Mouse (Mus musculus) CH12.LX (cell line): ENCODE data around the gene Setd5.
A peak's percentile ranks its signal among the peaks of the same experiment; 100 is the strongest.

Experiments
- CTCF ChIP-seq, 2 experiments: IDR thresholded peaks in 1 of 2; conservative IDR thresholded peaks in 1 of 2; 2 replicates each; pipeline ENCODE4 v1.5.1; 2011 to 2012; ENCODE audit warnings: low read depth in 2 of 2, low read length in 2 of 2, improper control_type of control experiment in 1 of 2, inconsistent platforms in 1 of 2, mild to moderate bottlenecking in 1 of 2, moderate library complexity in 1 of 2
- KAT2A ChIP-seq: IDR thresholded peaks from 2 replicates; pipeline ENCODE4 v1.6.1; 2012; ENCODE audit warnings: low read length, improper control_type of control experiment, inconsistent platforms; ENCODE audit not compliant: insufficient replicate concordance
- NELFE ChIP-seq: IDR thresholded peaks from 2 replicates; pipeline ENCODE4 v1.6.1; 2011; ENCODE audit warnings: low read depth, low read length, improper control_type of control experiment
- PAX5 ChIP-seq: IDR thresholded peaks from 2 replicates; pipeline ENCODE4 v1.6.1; 2012; ENCODE audit warnings: low read length, inconsistent platforms, mixed read lengths
- POLR2A ChIP-seq: IDR thresholded peaks from 2 replicates; pipeline ENCODE4 v1.6.1; 2011; ENCODE audit warnings: low read depth, mild to moderate bottlenecking, improper control_type of control experiment, low read length

- no peak for TF ChIP-seq PAX5
- TF ChIP-seq NELFE, result peak; percentile 98
- peak; percentile 97 for TF ChIP-seq POLR2A
- TF ChIP-seq CTCF (conservative IDR thresholded peaks at IDR 0.05 in 1 of 2, IDR thresholded peaks at IDR 0.05 in 1 of 2; ENCODE audit: low read depth in 2 of 2, low read length in 2 of 2), result no peak; a peak in 1 of 4 replicates
- TF ChIP-seq KAT2A, result peak; percentile 96
Measured at GRCm38 (mm10) chr6:113046041-113046975, 30.9 kb upstream of the Setd5 start, which contains the start of gene Thumpd3.
